Mouse (Mus musculus) limb, embryonic 10.5 days (tissue): ENCODE measurements around the gene Kcnh3. TPM values are rescaled to one million over a fixed set of nuclear protein-coding genes. Genes with fewer than 3 reads are reported as not detected.
"Not testable (repeated sequence)": the region's sequence is repeated elsewhere in the genome, so short reads cannot be mapped to it uniquely, and the experiment has no call there.

Source experiments
- DNase-seq: peaks from one replicate; pipeline ENCODE4 v3.0.0-alpha.2; 2017; ENCODE audit warnings: low spot score
- H3K27ac ChIP-seq: fragments of 300-500 bp; sonication (generic); 2 replicates; pipeline ENCODE4 v1.5.1; 2016; ENCODE audit warnings: mild to moderate bottlenecking
- H3K27me3 ChIP-seq: fragments of 300-500 bp; sonication (generic); 2 replicates; pipeline ENCODE4 v1.6.1; 2016; ENCODE audit warnings: low read depth, mild to moderate bottlenecking; ENCODE audit not compliant: poor library complexity, severe bottlenecking
- H3K36me3 ChIP-seq: fragments of 300-500 bp; sonication (generic); 2 replicates; pipeline ENCODE4 v1.6.1; 2016; ENCODE audit warnings: mild to moderate bottlenecking, moderate library complexity
- H3K4me1 ChIP-seq: fragments of 300-500 bp; sonication (generic); 2 replicates; pipeline ENCODE4 v1.6.1; 2016
- H3K4me3 ChIP-seq: fragments of 300-500 bp; sonication (generic); 2 replicates; pipeline ENCODE4 v1.5.1; 2016; ENCODE audit warnings: mild to moderate bottlenecking, moderate library complexity
- H3K9me3 ChIP-seq: fragments of 300-500 bp; sonication (generic); replicated peaks from 2 replicates; pipeline ENCODE4 v1.6.1; 2016; ENCODE audit warnings: mild to moderate bottlenecking
- WGBS: fragments of 180-500 bp; shearing (Covaris S2); methylation state at CpG from one replicate; pipeline ENCODE4 v1.1.7; 2016; 5-methylcytosine and 5-hydroxymethylcytosine counted together
- polyA plus RNA-seq: library from polyadenylated mRNA; unstranded; fragments of >200 nt; fragmentation: Nextera tagmentation; extraction: Ambion mirVana; gene quantifications from 2 replicates; pipeline ENCODE4 v1.2.1, GENCODE M21; 2016

Gene Kcnh3
- polyA plus RNA-seq, 1 experiment from 2014 or later, result not detected

- Histone ChIP-seq H3K9me3 (no peaks in the 10 kb centered on the region), H3K4me1 (peaks cover 21% of the 10 kb centered on the region), H3K27me3 (no peaks in the 10 kb centered on the region), H3K36me3 (peaks cover 62% of the 10 kb centered on the region), H3K27ac (no peak overlapping the region), H3K4me3 (no peak overlapping the region)
- WGBS, result 87% methylated on average over 9 of the region's 9 CpGs
- DNase-seq, result no peak
Observed at GRCm38 (mm10) chr15:99248972-99249371, 24.3 kb downstream of the Kcnh3 start.

DNA sequence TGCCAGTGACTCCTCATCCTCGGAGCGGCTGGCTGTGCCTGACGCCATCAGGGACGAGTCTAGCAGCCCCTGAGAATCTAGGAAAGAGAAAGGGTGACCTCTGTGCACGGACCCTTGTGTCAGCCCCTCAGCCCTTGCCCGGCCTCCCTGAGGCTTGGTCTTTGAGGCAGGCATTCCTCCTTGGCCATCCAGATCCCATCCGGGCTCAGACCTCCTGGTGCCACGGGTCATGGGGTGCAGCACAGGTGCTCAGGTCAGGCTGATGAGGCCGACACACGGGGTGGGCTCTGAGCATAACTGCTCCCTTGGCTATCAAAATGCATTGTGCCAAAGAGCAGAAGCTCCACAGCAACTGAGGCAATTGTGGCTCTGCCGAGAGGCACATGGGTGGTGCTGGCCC is 25.3 kb downstream of the Kcnh3 start:
- DNase-seq, result no peak
- Histone ChIP-seq H3K4me3 (no peak overlapping the region; the same call in 1 of the 2 replicates), H3K36me3 (peaks cover 53% of the 10 kb centered on the region), H3K27ac (no peak overlapping the region), H3K4me1 (peaks cover 21% of the 10 kb centered on the region), H3K9me3 (no peaks in the 10 kb centered on the region), H3K27me3 (no peaks in the 10 kb centered on the region)
- 92% methylated on average over 11 of the region's 11 CpGs for WGBS

DNA sequence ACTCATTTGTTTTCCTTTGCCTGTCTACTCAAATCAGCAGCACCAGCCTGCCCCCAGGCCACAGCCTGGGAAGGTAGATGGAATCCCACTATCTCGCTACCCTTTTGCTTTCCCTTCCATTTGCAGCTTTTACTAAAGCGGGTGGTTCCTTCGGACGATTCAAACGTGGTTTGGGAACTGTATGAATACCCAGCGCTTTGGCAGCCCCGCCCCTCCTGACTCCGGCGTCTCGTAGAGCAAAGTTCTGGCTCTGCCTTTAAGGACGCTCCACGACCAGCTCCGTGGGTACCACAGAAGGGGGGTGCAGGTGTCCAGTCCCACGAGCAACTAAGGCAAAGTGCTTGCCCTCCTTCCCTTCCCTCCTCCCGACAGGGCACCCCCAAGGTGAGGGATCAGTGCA is 26.4 kb downstream of the Kcnh3 start:
- peak overlapping the region; percentile 93 for H3K27ac ChIP-seq
- H3K9me3 ChIP-seq, H3K27me3 ChIP-seq, DNase-seq: not testable (repeated sequence)
- under 1% methylated on average over 15 of the region's 15 CpGs for WGBS
- peaks cover 21% of the 10 kb centered on the region for H3K4me1 ChIP-seq
- peak overlapping the region; percentile 68 for H3K4me3 ChIP-seq
- H3K36me3 ChIP-seq, result peaks cover 41% of the 10 kb centered on the region

GRCm38 (mm10) chr15:99251626-99252380 is 27.1 kb downstream of the Kcnh3 start, which contains the start of gene Mcrs1:
Gene Mcrs1, minus strand, starts transcription at chr15:99251961.
- H3K9me3 ChIP-seq, result no peaks in the 10 kb centered on the region

GRCm38 (mm10) chr15:99252381-99253174 is 27.9 kb downstream of the Kcnh3 start:
- DNase-seq, result no peak
- 4% methylated on average over 22 of the region's 22 CpGs for WGBS
- no peaks in the 10 kb centered on the region for H3K9me3 ChIP-seq

More at GRCm38 (mm10) chr15:99251626-99252380, 27.1 kb downstream of the Kcnh3 start, which contains the start of gene Mcrs1:
- peaks cover 21% of the 10 kb centered on the region for H3K4me1 ChIP-seq
- H3K4me3 ChIP-seq, result peak within 1 kb of the TSS; percentile 68
- no peaks in the 10 kb centered on the region for H3K27me3 ChIP-seq
- peaks cover 34% of the 10 kb centered on the region for H3K36me3 ChIP-seq
- WGBS, result under 1% methylated on average over 52 of the region's 52 CpGs
- DNase-seq, result peak; percentile 94
- H3K27ac ChIP-seq, result peak within 1 kb of the TSS; percentile 93

DNA sequence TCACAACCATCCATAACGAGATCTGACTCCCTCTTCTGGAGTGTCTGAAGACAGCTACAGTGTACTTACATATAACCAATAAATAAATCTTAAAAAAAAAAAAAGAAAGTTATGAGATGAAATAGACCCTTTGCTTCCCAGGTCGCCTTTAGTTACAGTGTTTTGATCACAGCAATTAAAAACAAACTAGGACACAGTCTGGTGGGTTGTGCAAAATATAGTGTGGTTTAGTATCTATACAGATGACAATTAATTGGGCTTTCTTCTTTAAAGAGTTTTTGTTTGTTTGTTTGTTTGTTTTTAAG is 28.5 kb downstream of the Kcnh3 start:
- Histone ChIP-seq H3K4me3 (peak overlapping the region; percentile 68; the same call in 1 of the 2 replicates), H3K36me3 (peaks cover 21% of the 10 kb centered on the region), H3K4me1 (peaks cover 21% of the 10 kb centered on the region)
- H3K27ac ChIP-seq, H3K9me3 ChIP-seq, H3K27me3 ChIP-seq, DNase-seq: not testable (repeated sequence)
- WGBS, result 39% methylated on average over 2 of the region's 2 CpGs

More at GRCm38 (mm10) chr15:99252381-99253174, 27.9 kb downstream of the Kcnh3 start:
- H3K27ac ChIP-seq, result peak overlapping the region; percentile 93
- peaks cover 21% of the 10 kb centered on the region for H3K4me1 ChIP-seq
- H3K4me3 ChIP-seq, result peak overlapping the region; percentile 68
- peaks cover 26% of the 10 kb centered on the region for H3K36me3 ChIP-seq
- no peaks in the 10 kb centered on the region; the same call in 1 of the 2 replicates for H3K27me3 ChIP-seq

GRCm38 (mm10) chr15:99253772-99254171 is 29.1 kb downstream of the Kcnh3 start:
- H3K27me3 ChIP-seq, result no peaks in the 10 kb centered on the region; the same call in 1 of the 2 replicates
- H3K27ac ChIP-seq, result no peak overlapping the region
- no peak for DNase-seq
- no peak overlapping the region for H3K4me3 ChIP-seq
- peaks cover 21% of the 10 kb centered on the region for H3K4me1 ChIP-seq
- WGBS, result 95% methylated on average over 6 of the region's 6 CpGs
- H3K9me3 ChIP-seq, result no peaks in the 10 kb centered on the region
- H3K36me3 ChIP-seq, result peaks cover 14% of the 10 kb centered on the region

GRCm38 (mm10) chr15:99254477-99255005 is 29.9 kb downstream of the Kcnh3 start:
- H3K36me3 ChIP-seq, result peaks cover 7% of the 10 kb centered on the region
- H3K27me3 ChIP-seq, result no peaks in the 10 kb centered on the region; the same call in 1 of the 2 replicates
- WGBS, result 79% methylated on average over 2 of the region's 2 CpGs
- H3K9me3 ChIP-seq, result no peaks in the 10 kb centered on the region
- DNase-seq, result no peak
- peaks cover 25% of the 10 kb centered on the region for H3K4me1 ChIP-seq
- no peak overlapping the region for H3K4me3 ChIP-seq
- no peak overlapping the region for H3K27ac ChIP-seq

GRCm38 (mm10) chr15:99255241-99255749 is 30.6 kb downstream of the Kcnh3 start:
- Histone ChIP-seq H3K36me3 (no peaks in the 10 kb centered on the region), H3K4me1 (peaks cover 28% of the 10 kb centered on the region), H3K4me3 (no peak overlapping the region), H3K27me3 (no peaks in the 10 kb centered on the region; the same call in 1 of the 2 replicates), H3K27ac (no peak overlapping the region; the same call in 1 of the 2 replicates), H3K9me3 (no peaks in the 10 kb centered on the region)
- no peak for DNase-seq
- WGBS, result 88% methylated on average over 6 of the region's 6 CpGs

DNA sequence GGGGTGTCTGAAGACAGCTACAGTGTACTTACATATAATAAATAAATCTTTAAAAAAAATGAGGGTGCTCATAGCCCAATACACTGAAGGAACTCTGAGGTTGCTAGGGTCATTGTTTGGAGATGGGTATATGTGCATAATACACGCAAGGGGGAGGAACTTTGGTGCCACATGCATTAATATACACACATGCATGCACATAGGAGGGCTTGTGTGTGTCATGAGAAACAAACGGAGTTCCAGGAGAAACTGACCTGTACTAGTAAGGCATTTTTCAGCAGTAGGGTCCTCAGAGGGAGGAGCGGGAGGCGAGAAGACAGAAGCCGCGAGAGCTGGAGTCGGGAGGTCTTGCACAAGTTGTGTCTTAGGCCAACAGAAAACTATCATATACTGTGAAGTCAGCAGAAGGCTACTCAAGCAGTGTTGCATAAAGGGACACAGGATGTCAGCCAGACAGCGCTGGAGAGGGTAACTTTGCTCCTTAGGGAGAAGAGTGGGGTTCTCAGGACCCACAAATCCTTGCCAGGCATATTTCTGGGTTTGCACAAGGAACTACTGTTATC is 34.6 kb downstream of the Kcnh3 start:
- Histone ChIP-seq H3K27me3 (no peaks in the 10 kb centered on the region; the same call in 1 of the 2 replicates), H3K4me1 (peaks cover 12% of the 10 kb centered on the region), H3K27ac (peak overlapping the region; percentile 19; the same call in 1 of the 2 replicates), H3K9me3 (no peaks in the 10 kb centered on the region), H3K4me3 (peak overlapping the region; percentile 19), H3K36me3 (no peaks in the 10 kb centered on the region)
- DNase-seq, result no peak
- 71% methylated on average over 8 of the region's 8 CpGs for WGBS

DNA sequence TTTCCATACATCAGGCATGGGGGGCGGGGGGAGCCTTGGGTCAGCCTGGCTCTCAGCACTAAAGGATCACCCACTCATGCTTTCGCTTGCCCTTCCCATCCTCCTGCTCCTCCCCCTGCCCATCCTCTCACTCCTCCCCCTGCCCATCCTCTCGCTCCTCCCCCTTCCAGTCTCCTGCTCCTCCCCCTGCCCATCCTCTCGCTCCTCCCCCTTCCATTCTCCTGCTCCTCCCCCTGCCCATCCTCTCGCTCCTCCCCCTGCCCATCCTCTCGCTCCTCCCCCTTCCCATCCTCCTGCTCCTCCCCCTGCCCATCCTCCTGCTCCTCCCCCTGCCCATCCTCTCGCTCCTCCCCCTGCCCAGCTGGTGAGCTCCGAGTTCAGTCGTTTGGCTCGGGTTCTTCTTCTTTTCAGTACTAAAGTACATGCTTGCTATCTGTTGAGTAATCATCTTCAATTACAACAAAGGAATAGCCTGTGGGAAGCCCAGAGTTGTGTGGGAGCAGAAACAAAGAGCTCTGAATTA is 35.1 kb downstream of the Kcnh3 start:
- Histone ChIP-seq H3K4me3 (peak overlapping the region; percentile 19), H3K27ac (peak overlapping the region; percentile 19; the same call in 1 of the 2 replicates), H3K36me3 (no peaks in the 10 kb centered on the region), H3K9me3 (no peaks in the 10 kb centered on the region), H3K27me3 (no peaks in the 10 kb centered on the region; the same call in 1 of the 2 replicates), H3K4me1 (peaks cover 12% of the 10 kb centered on the region)
- 1% methylated on average over 9 of the region's 10 CpGs for WGBS
- DNase-seq, result peak; percentile 77

DNA sequence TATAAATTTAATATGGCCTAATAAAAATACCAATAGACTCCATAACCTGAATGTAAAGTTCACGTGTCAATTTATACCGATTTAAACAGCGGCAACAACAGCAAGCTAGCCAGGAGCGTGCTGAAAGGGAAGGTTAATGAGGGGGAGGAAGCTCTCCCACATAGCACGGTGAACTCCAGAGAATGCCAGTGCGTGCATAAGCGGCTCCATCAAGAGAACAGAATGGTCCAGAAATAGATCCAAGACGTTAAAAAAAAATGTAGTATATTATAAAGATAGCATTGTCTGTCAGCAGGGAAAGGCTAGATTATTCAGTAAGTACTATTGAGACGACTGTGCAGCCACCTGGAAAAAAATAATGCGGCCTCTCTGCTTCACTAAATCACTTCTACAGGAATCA is 38.0 kb downstream of the Kcnh3 start:
- Histone ChIP-seq H3K27ac (no peak overlapping the region), H3K36me3 (no peaks in the 10 kb centered on the region), H3K9me3 (no peaks in the 10 kb centered on the region), H3K4me3 (no peak overlapping the region), H3K27me3 (no peaks in the 10 kb centered on the region), H3K4me1 (peaks cover 15% of the 10 kb centered on the region)
- no peak for DNase-seq
- WGBS, result 73% methylated on average over 10 of the region's 10 CpGs
